Mouse (Mus musculus): Measurements from ENCODE around the gene Mvb12b.

DNA sequence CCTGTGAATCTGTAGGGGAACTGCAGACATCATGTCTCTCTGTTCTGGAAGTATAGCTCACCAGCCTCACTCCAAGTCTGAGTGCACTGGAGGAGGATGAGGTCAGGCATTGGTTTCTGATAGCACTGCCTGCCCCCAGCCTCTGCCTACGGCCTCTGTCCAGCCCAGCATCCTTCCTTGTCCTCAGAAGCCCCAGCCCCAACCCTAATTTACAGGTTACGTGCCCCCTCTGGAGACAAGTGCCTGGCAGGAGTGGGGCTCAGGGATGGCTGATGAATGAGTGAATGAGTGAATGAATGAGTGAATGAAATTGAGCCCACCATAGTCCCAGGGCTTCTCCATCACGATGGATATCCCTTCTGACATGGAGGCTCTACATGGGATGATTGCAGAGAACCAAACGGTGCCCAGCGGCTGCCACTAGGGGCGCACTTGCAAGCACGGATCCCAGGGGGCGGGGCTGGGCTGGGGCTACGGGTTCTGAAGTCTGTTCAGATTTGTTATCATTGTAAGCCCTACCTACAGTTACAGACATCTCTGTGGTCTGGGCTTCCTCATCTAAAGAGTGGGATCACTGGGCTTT lies 197.8 kb downstream of the Mvb12b start:
- TF ChIP-seq CTCF (IDR thresholded peaks at IDR 0.05; ENCODE audit: control insufficient read depth, insufficient read depth, insufficient read length) = no peak
- no peak for TF ChIP-seq USF1 (IDR thresholded peaks at IDR 0.05; ENCODE audit: low read depth)
- no peak for TF ChIP-seq CEBPB (IDR thresholded peaks at IDR 0.05; ENCODE audit: low read depth)
- TF ChIP-seq MYOG (IDR thresholded peaks at IDR 0.05; ENCODE audit: control insufficient read depth, extremely low read depth, insufficient read length) = no peak
